Mouse (Mus musculus) MEL-GATA-1-ER (cell line): ENCODE data around the gene Col5a3.
A peak's percentile ranks its signal among the peaks of the same experiment; 100 is the strongest.

ENCODE experiments used
- DNase-seq: peaks from one replicate; pipeline ENCODE4 v3.0.0-alpha.2; 2012; ENCODE audit warnings: low read depth; ENCODE audit errors: extremely low read depth

The Col5a3 gene

DNA sequence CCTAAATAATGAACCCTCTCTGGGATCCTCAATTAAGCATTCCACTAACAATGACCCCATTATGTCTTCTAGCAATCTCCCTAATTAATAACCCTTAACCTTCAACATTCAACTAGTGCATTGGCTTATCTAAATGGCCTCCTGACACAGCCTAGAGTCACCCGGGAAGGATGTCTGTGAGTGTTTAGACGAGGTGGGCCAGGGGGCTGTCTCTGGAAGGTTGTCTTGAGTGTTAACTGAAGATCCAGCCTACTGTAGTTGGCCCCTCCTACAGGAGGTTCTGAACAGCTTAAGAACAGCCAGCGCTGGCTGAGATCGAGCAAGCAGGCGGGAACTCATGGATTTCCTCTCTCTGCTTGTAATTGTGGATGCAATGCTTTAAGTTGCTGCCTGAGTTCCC is 9.2 kb downstream of the Col5a3 start:
- no peak for DNase-seq

GRCm38 (mm10) chr9:20805159-20805495 is 9.7 kb downstream of the Col5a3 start:
- DNase-seq = no peak

GRCm38 (mm10) chr9:20804266-20805158 is 10.4 kb downstream of the Col5a3 start:
- DNase-seq = peak; percentile 66

DNA sequence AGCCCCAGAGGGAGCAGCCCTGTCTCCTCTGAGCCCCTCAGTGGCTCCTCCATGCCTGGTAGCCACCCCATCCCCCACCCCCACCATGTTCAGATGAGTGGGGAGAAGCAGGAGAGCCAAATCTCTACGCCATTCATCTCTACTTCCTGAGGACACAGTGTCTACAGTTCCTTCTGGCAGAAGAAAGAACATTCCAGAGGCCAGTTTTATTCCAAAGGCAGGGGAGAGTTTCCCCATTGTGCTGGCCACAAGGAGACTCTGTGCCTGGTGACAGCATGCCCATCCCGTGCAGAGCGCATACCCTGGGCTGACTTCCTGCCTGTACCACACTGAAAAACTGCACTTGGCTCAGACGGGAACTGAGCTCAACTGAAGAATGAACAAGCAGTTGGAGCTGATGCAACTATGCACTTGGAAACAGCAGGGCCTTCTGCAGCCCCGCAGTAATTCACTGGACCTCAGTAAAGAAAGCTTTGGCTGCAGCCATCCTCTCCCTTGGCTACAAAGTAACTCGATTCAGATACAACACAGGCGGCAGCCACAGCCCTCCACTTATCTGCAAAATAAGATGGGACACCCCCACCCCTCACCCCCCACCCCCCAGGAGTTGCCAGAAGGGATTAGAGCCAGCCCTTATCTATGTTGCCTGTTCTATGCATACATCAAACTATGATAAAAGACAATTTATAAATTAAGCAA is 20.6 kb downstream of the Col5a3 start:
- peak; percentile 52 for DNase-seq

GRCm38 (mm10) chr9:20790345-20790744 is 24.5 kb downstream of the Col5a3 start:
- DNase-seq = no peak

- DNase-seq = no peak
Measured at GRCm38 (mm10) chr9:20789651-20790050, 25.2 kb downstream of the Col5a3 start.

DNA sequence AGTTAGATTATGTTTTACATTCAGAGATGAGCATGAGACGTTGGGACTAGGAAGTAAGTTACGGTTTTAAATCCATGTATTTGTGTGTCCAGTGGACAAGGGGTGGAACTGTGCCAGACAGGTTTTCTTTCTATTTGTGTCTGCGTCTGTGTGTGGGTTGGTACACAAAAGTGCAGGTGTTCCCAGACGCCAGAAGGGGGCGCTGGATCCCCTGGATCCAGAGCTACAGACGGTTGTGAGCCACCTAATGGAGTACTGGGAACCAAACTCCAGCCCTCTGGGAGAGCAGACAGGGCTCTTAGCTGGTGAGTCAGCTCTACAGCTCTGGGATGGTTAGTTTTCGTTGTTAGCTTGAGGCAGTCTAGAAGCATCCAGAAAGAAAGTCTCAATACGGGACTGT is 26.9 kb downstream of the Col5a3 start:
- DNase-seq = no peak

DNA sequence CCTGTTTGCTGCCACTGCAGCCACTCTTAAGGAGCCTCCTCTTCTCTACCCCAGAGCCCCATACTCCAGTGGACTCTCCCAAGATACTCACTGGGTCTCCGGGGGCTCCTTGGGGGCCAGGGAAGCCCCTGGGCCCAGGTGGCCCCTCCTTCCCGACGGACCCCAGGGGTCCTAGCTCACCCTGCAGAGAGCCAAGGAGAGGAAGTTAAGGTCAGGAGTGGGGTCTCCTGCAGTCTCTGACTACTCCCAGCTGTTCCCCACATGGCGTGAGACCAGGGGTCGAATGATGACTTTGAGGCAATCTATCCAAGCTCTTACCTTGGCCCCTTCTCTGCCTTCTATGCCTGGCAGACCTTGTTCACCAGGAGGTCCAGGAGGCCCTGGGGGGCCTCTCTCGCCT is 29.8 kb downstream of the Col5a3 start:
- DNase-seq = no peak

- no peak for DNase-seq
Measured at GRCm38 (mm10) chr9:20781286-20781685, 33.6 kb downstream of the Col5a3 start.

- DNase-seq = no peak
Measured at GRCm38 (mm10) chr9:20765274-20765673, 49.6 kb downstream of the Col5a3 start.

DNA sequence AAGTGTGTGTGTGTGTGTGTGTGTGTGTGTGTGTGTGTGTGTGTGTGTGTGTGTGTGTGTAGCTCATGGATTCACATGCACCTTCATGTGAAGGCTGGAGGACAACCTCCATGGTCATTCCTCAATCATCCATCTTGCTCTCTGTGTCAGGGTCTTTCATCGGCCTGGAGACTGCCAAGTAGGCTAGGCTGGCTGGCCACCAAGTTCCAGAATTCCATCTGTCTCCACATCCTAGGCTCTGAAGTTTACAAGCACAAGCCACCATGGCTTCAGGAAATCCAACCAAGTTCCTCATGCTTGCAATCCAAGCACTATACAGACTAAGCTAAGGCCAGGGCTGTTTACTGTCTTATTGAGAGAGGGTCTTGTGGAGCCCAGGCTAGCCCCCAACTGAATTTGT is 51.8 kb downstream of the Col5a3 start:
- DNase-seq = no peak

DNA sequence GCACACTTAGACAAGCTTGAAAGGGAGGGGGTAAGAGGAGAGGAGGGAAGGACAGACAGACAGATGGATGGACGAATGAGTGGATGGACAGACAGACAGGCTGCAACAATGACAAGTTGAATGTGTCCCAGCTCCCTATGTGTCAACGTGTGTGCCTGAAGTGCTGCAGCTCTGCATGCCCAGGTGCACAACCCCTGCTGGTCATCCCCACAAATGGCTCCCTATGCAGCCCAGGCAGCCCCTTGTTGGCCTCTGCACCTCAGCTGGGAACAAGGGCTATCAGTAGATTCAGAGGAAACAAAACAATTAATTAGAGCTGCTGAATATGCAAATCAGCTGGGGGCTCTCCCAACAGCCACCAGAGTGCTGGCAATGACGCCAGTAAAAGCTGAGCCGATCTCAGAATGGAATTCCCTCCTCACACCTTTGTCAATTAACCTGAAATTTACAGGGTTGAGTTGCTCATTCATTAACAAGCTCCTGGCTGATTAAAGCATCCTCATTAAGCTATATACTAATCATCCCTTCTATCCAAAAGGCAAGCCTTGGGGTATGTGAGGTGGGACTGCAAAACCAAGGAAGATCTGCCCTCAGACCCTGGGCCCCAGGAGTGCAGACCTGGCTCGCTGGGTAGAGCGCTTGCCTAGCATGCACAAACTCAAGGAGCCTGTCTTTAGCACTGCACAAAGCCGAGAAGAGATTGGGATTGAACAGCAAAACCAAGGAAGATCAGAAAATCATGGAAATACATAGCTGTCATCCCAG is 52.5 kb downstream of the Col5a3 start:
- no peak for DNase-seq

GRCm38 (mm10) chr9:20761388-20761787 is 53.5 kb downstream of the Col5a3 start:
- DNase-seq = no peak

DNA sequence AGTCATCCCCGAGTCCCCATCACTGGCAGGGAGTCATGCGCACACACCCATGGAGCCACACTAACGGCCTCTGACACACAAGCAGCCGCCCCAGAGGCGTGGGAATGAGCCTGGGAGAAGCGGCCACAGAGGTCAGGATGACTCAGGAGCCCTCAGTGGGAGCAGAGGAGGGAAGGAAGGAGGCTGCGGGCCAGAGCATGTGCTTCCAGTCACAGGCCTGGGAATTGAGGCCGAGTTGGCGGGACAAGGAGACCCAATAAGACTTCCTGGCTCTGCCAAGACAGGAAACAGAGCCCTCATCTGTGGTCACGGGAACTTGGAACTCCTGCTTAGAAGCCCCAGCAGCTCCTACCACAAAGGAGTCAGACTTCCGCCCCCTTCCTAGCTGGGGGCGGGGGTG is 54.1 kb downstream of the Col5a3 start:
- DNase-seq = no peak

DNA sequence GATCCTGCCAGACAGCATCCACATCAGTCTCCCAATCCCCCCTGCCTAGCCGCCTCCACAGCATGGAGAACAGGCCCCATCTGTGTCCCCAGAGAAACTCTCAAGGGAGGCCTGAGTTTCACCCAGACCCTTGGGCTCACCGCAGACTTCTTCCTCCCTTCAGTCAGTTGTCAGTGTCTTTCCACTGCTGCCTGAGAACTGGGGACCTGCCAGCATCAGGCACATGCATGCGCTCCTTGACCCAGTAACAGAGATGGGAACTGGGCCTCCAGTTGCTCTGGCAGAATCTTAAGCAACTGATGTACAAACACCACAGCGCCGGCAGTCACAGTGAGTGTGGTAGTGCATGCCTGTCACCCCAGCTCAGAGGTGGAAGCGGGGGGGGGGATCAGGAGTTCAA is 56.0 kb downstream of the Col5a3 start:
- DNase-seq = no peak

DNA sequence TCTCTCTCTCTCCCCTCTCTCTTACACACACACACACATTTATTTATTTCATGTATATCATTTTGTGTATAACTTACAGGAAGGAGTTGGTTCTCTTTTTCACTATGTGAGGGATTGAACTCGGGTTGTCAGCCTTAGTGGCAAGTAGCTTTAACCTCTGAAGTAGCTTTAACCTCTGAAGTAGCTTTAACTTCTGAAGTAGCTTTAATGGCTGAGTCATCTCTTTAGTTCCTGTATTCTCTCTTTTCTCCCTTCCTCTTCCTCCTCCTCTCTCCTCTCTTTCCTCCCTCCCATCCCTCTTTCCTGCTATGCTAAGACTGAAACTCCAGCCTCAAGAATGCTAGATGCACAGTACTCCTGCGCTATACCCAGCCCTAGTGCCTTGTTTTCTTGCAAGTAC is 56.6 kb downstream of the Col5a3 start:
- no peak for DNase-seq

- peak; percentile 99 for DNase-seq
Measured at GRCm38 (mm10) chr9:20757087-20757955, 57.5 kb downstream of the Col5a3 start.

DNA sequence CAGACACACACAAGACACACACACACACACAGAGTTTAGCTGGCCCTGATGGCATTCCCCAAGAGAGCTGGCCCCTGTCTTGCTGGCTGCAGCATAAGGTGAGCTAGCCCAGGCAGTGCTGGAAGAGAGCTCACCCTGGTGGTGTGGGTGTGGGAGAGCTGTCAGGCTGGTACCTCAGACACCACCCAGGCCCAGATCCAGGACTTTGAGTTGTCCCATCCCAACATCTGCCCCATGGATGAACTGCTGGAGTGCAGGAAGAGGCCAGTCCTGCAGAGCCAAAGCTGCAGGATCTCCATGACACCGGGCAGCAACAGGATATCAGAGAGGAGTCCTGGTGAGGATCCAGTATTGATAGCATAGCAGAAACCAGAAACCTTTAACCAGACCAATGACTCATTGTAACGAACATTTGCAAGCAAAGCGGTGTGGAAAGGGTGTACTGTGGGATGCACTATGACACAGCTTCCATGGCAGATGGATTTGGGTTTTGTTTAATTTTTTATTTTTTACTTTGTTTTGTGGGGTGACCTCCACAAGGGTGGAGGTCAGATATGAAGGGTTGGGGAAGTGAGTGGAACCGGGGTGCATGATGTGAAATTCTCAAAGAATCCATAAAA is 58.7 kb downstream of the Col5a3 start:
- DNase-seq = no peak

DNA sequence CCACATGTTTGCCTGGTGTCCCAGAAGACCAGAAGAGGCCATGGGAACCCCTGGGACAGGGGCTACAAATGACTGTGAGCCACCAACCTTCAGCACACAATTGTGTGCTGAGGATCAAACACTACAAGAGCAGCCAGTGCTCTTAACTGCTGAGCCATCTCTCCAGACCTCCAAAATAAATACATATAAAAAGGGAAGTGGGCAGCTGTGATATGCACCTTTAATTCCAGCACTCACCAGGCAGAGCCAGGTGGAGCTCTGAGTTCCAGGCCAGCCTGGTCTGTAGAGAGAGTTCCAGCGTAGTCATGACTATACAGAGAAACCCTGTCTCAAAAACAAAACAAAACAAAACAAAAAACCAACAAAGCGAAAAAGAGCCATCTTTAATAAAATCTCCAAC is 60.5 kb downstream of the Col5a3 start:
- DNase-seq = no peak

GRCm38 (mm10) chr9:20751477-20752029 is 63.3 kb downstream of the Col5a3 start:
- DNase-seq = peak; percentile 56
